Mouse (Mus musculus) spleen, adult 2 months (tissue): ENCODE measurements at regions not wholly inside any gene's neighbourhood (a gene's known extent, or its start where the extent isn't known, plus 50 kb on each side); places are given as distances from the start of the nearest gene placed in this dataset.

Source experiments
- DNase-seq, 2 experiments: peaks; one replicate each; pipeline versions ENCODE4 v3.0.0 to v3.0.0-alpha.2; 2012 to 2021; ENCODE audit warnings: low spot score in 2 of 2, low read depth in 1 of 2
- H3K27ac ChIP-seq: fragments of 200-500 bp; 2 replicates; pipeline ENCODE4 v1.5.1; 2012; ENCODE audit warnings: low read length, inconsistent platforms; ENCODE audit not compliant: insufficient read depth
- H3K27me3 ChIP-seq: fragments of 200-500 bp; 2 replicates; pipeline ENCODE4 v1.6.1; 2012; ENCODE audit warnings: mild to moderate bottlenecking, moderate library complexity, low read length, inconsistent platforms; ENCODE audit not compliant: control insufficient read depth, insufficient read depth
- H3K36me3 ChIP-seq: fragments of 200-500 bp; 2 replicates; pipeline ENCODE4 v1.6.1; 2012; ENCODE audit warnings: mild to moderate bottlenecking, low read length, inconsistent platforms; ENCODE audit not compliant: control insufficient read depth, insufficient read depth
- H3K4me1 ChIP-seq: fragments of 200-500 bp; 2 replicates; pipeline ENCODE4 v1.6.1; 2011; ENCODE audit warnings: inconsistent platforms; ENCODE audit not compliant: control insufficient read depth, insufficient read depth, insufficient read length
- H3K4me3 ChIP-seq: fragments of 200-500 bp; 2 replicates; pipeline ENCODE4 v1.5.1; 2011; ENCODE audit warnings: mild to moderate bottlenecking, inconsistent platforms; ENCODE audit not compliant: insufficient read depth, insufficient read length; ENCODE audit errors: extremely low read depth
- CTCF ChIP-seq: fragments of 200-500 bp; IDR thresholded peaks from 2 replicates; pipeline ENCODE4 v1.5.1; 2011; ENCODE audit warnings: mild to moderate bottlenecking, inconsistent platforms; ENCODE audit not compliant: insufficient read depth, insufficient read length, insufficient replicate concordance; ENCODE audit errors: extremely low read depth
- POLR2A ChIP-seq: fragments of 200-500 bp; IDR thresholded peaks from 2 replicates; pipeline ENCODE4 v1.6.1; 2011; ENCODE audit warnings: low read depth, low read length, inconsistent platforms
- WGBS: fragments of 180-500 bp; shearing (Covaris S2); methylation state at CpG from one replicate; pipeline ENCODE4 v1.1.7; 2018; 5-methylcytosine and 5-hydroxymethylcytosine counted together

GRCm38 (mm10) chr9:87895526-87895925 lies 164.5 kb upstream of the Tbx18 start:
- 74% methylated on average over 4 of the region's 4 CpGs for WGBS
- H3K27me3 ChIP-seq, result no peaks in the 10 kb centered on the region
- no peak overlapping the region for H3K4me3 ChIP-seq
- no peaks in the 10 kb centered on the region for H3K4me1 ChIP-seq
- H3K36me3 ChIP-seq, result no peaks in the 10 kb centered on the region
- no peak overlapping the region for H3K27ac ChIP-seq
- TF ChIP-seq POLR2A (no peak), CTCF (no peak)
- no peak for DNase-seq

- H3K4me3 ChIP-seq, result no peak overlapping the region
- H3K36me3 ChIP-seq, result no peaks in the 10 kb centered on the region
- WGBS, result 63% methylated on average over 3 of the region's 3 CpGs
- no peak overlapping the region for H3K27ac ChIP-seq
- H3K4me1 ChIP-seq, result no peaks in the 10 kb centered on the region
- DNase-seq, result no peak
- no peak for TF ChIP-seq POLR2A
- TF ChIP-seq CTCF, result no peak
- no peaks in the 10 kb centered on the region for H3K27me3 ChIP-seq
These were observed 166.3 kb upstream of the Tbx18 start for GRCm38 (mm10) chr9:87897336-87897735.

DNA sequence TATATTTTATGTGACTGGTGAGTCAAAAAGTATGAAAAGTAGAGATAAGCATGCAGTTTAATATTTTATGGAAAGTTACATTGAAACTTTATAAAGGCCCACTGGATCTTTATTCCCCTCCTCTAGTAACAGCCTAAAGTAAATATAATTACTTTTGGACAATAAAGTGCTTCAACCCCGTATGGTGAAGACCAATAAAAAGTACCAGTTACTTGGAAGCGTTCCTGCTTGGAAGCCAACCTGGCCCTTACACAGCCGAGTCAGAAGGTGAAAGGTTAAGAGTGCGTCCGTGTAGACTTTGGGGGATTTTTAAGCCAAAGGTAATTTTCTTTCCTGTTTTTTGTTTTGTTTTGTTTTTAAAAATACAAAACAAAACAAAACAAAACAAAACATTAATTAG lies 168.3 kb upstream of the Tbx18 start:
- H3K27me3 ChIP-seq, result no peaks in the 10 kb centered on the region
- H3K4me3 ChIP-seq, result no peak overlapping the region
- TF ChIP-seq POLR2A (no peak), CTCF (no peak)
- no peaks in the 10 kb centered on the region for H3K36me3 ChIP-seq
- H3K4me1 ChIP-seq, result no peaks in the 10 kb centered on the region
- no peak for DNase-seq
- H3K27ac ChIP-seq, result no peak overlapping the region
- WGBS, result 82% methylated on average over 5 of the region's 5 CpGs

- TF ChIP-seq CTCF (no peak), POLR2A (no peak)
- Histone ChIP-seq H3K27me3 (no peaks in the 10 kb centered on the region), H3K4me1 (no peaks in the 10 kb centered on the region), H3K27ac (no peak overlapping the region), H3K4me3 (no peak overlapping the region), H3K36me3 (no peaks in the 10 kb centered on the region)
- DNase-seq, result no peak
- 86% methylated on average over 7 of the region's 7 CpGs for WGBS
These were observed 168.7 kb upstream of the Tbx18 start for GRCm38 (mm10) chr9:87899800-87900199.

DNA sequence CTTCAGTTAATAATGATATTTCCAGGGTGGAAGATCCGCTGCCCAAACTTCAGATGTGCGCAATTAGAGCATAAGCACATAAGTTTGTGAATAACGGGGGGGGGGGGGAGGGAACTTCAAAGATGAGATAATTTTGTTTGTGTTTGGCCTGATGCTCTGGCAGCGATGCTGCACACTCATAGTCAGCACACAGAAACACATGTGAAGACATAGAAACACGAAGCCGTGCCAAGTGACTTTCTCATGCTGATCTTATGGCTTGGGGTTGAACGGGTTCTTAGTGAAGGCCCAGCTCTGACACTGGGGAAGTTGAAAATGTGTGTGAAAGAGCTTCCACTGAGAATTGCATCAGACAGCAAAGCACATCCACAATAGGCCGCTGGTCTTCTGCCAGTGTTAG lies 190.2 kb upstream of the Tbx18 start:
- Histone ChIP-seq H3K27me3 (no peaks in the 10 kb centered on the region), H3K4me1 (no peaks in the 10 kb centered on the region), H3K4me3 (no peak overlapping the region), H3K36me3 (no peaks in the 10 kb centered on the region), H3K27ac (no peak overlapping the region)
- TF ChIP-seq POLR2A (no peak), CTCF (no peak)
- WGBS, result 87% methylated on average over 8 of the region's 8 CpGs
- DNase-seq, result no peak

GRCm38 (mm10) chr9:87925151-87925550 lies 194.1 kb upstream of the Tbx18 start:
- no peak for TF ChIP-seq POLR2A
- no peak for TF ChIP-seq CTCF
- 86% methylated on average over 4 of the region's 4 CpGs for WGBS
- no peak for DNase-seq
- no peaks in the 10 kb centered on the region for H3K27me3 ChIP-seq
- H3K4me3 ChIP-seq, result no peak overlapping the region
- H3K27ac ChIP-seq, result no peak overlapping the region
- H3K4me1 ChIP-seq, result no peaks in the 10 kb centered on the region
- no peaks in the 10 kb centered on the region for H3K36me3 ChIP-seq

GRCm38 (mm10) chr9:87933230-87933629 lies 202.2 kb upstream of the Tbx18 start:
- Histone ChIP-seq H3K27me3 (no peaks in the 10 kb centered on the region), H3K4me1 (no peaks in the 10 kb centered on the region), H3K27ac (no peak overlapping the region), H3K4me3 (no peak overlapping the region), H3K36me3 (no peaks in the 10 kb centered on the region)
- 89% methylated on average over 5 of the region's 5 CpGs for WGBS
- no peak for DNase-seq
- TF ChIP-seq POLR2A (no peak), CTCF (no peak)
